Mouse (Mus musculus) cerebellum, adult 9-11 months (tissue): ENCODE measurements around the gene Mbtd1.
A peak's percentile ranks its signal among the peaks of the same experiment; 100 is the strongest.

Source experiments
- DNase-seq: peaks from one replicate; pipeline ENCODE4 v3.0.0; 2022

Gene Mbtd1

GRCm38 (mm10) chr11:93988328-93989062 lies 102.8 kb downstream of the Mbtd1 start:
- no peak for DNase-seq

- DNase-seq, result peak; percentile 30
These were observed 108.9 kb downstream of the Mbtd1 start for GRCm38 (mm10) chr11:93994531-93994930.

- peak; percentile 87 for DNase-seq
These were observed 109.6 kb downstream of the Mbtd1 start for GRCm38 (mm10) chr11:93995111-93995719.

GRCm38 (mm10) chr11:93995720-93996305 lies 110.2 kb downstream of the Mbtd1 start, which contains the start of gene Spag9:
Gene Spag9 (plus strand): TSS chr11:93996091.
- DNase-seq, result peak; percentile 95
